Mouse (Mus musculus): ENCODE measurements at regions not wholly inside any gene's neighbourhood (a gene's known extent, or its start where the extent isn't known, plus 50 kb on each side); places are given as distances from the start of the nearest gene placed in this dataset.
A peak's percentile ranks its signal among the peaks of the same experiment; 100 is the strongest.
"Not testable (repeated sequence)": the region's sequence is repeated elsewhere in the genome, so short reads cannot be mapped to it uniquely, and the experiment has no call there.

GRCm38 (mm10) chr12:20802027-20802426 lies 188.2 kb upstream of the Asap2 start:
- not testable (repeated sequence) for H3K4me2 ChIP-seq; H3K4me3 ChIP-seq; H3K27ac ChIP-seq (replicated peaks); H3K36me3 ChIP-seq; H3K9ac ChIP-seq; H3K4me1 ChIP-seq; ATAC-seq (ENCODE audit: extremely low read depth, insufficient number of reproducible peaks, low FRiP score, low TSS enrichment); H3K27me3 ChIP-seq (replicated peaks)
- H3K9me3 ChIP-seq = peaks cover 28% of the 10 kb centered on the region; the same call in 1 of the 2 replicates
- 58% methylated on average over 4 of the region's 4 CpGs for WGBS

GRCm38 (mm10) chr12:20805466-20805865 lies 184.8 kb upstream of the Asap2 start:
- not testable (repeated sequence) for H3K4me3 ChIP-seq; H3K9ac ChIP-seq; H3K27me3 ChIP-seq (replicated peaks); H3K36me3 ChIP-seq; H3K4me2 ChIP-seq; H3K4me1 ChIP-seq; H3K27ac ChIP-seq (replicated peaks); ATAC-seq (ENCODE audit: extremely low read depth, insufficient number of reproducible peaks, low FRiP score, low TSS enrichment)
- H3K9me3 ChIP-seq = peaks cover 32% of the 10 kb centered on the region; the same call in 1 of the 2 replicates
- 78% methylated on average over 5 of the region's 5 CpGs for WGBS

GRCm38 (mm10) chr12:20806681-20807080 lies 183.6 kb upstream of the Asap2 start:
- no peak for ATAC-seq (ENCODE audit: extremely low read depth, insufficient number of reproducible peaks, low FRiP score, low TSS enrichment)
- Histone ChIP-seq H3K4me3 (no peak overlapping the region), H3K4me1 (no peaks in the 10 kb centered on the region), H3K4me2 (no peak overlapping the region), H3K9ac (no peak overlapping the region), H3K27me3 (replicated peaks) (no peaks in the 10 kb centered on the region), H3K27ac (replicated peaks) (no peak overlapping the region), H3K36me3 (no peaks in the 10 kb centered on the region), H3K9me3 (peaks cover 32% of the 10 kb centered on the region; the same call in 1 of the 2 replicates)
- 66% methylated on average over 2 of the region's 2 CpGs for WGBS

DNA sequence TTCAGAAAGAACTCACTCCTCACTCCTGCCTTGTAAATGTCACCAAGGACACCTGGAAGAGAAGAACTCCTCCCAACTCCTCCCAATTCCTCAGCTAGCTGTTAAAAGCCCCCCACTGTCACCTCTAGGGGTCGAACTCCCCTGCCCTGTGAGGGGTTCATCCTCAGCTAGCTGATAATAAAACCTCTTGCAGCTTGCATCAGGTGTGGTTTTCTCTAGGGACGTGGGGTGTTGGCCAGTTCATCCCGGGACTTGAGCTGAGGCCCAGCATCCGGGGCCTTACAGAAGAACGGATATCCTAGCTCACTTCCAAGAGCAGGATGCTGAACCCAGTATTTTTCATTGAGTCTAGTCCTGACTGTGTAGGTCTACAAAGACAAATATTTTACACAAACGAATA lies 176.4 kb upstream of the Asap2 start:
- ATAC-seq (ENCODE audit: extremely low read depth, insufficient number of reproducible peaks, low FRiP score, low TSS enrichment) = not testable (repeated sequence)
- H3K9me3 ChIP-seq = peaks cover 36% of the 10 kb centered on the region
- WGBS = 74% methylated on average over 6 of the region's 6 CpGs

DNA sequence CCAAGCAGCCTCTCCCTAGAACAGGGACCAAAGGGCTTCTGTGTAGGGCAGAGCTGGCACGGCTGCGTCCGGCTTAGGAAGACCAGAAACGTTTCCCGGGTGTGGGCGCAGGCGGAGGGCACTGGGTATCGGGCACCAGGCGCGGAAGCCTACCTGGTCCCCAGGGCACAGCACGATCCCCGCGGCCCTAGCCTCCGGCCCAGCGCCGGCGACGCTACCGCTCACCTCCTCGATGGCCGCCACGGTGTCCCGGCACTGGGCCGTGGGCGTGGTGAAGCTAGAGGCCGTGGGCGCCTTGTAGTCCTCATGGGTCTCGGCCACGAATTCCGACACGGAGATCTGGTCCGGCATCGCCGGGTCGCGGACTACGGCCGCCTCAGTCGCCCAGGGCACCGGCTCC lies 175.1 kb upstream of the Asap2 start:
- not testable (repeated sequence) for H3K4me1 ChIP-seq; H3K36me3 ChIP-seq; ATAC-seq (ENCODE audit: extremely low read depth, insufficient number of reproducible peaks, low FRiP score, low TSS enrichment)
- 11% methylated on average over 40 of the region's 40 CpGs for whole genome bisulfite sequencing
- Histone ChIP-seq H3K9ac (peak overlapping the region; percentile 72), H3K27ac (replicated peaks) (0 out of 2 replicates have a peak overlapping the region, but pooled peaks have one; percentile 32), H3K4me3 (peak overlapping the region; percentile 55), H3K9me3 (peaks cover 29% of the 10 kb centered on the region), H3K4me2 (peak overlapping the region; percentile 62), H3K27me3 (replicated peaks) (peaks cover 12% of the 10 kb centered on the region)

More for the DNA sequence above, 176.4 kb upstream of the Asap2 start:
- not testable (repeated sequence) for H3K4me2 ChIP-seq; H3K4me3 ChIP-seq; H3K36me3 ChIP-seq; H3K27ac ChIP-seq (replicated peaks); H3K4me1 ChIP-seq; H3K9ac ChIP-seq
- peaks cover 12% of the 10 kb centered on the region for H3K27me3 ChIP-seq (replicated peaks)

- 0 out of 2 replicates have a peak overlapping the region, but pooled peaks have one; percentile 32 for H3K27ac ChIP-seq (replicated peaks)
- WGBS = 4% methylated on average over 34 of the region's 38 CpGs
- peaks cover 12% of the 10 kb centered on the region for H3K27me3 ChIP-seq (replicated peaks)
- H3K9ac ChIP-seq = peak overlapping the region; percentile 72
- ATAC-seq (ENCODE audit: extremely low read depth, insufficient number of reproducible peaks, low FRiP score, low TSS enrichment) = peak; percentile 70; the same call in 1 of the 2 replicates
- H3K9me3 ChIP-seq = peaks cover 24% of the 10 kb centered on the region
- peak overlapping the region; percentile 55 for H3K4me3 ChIP-seq
- no peaks in the 10 kb centered on the region for H3K4me1 ChIP-seq
- H3K4me2 ChIP-seq = peak overlapping the region; percentile 62
- H3K36me3 ChIP-seq = no peaks in the 10 kb centered on the region
Measured at GRCm38 (mm10) chr12:20815599-20815998, 174.7 kb upstream of the Asap2 start.

DNA sequence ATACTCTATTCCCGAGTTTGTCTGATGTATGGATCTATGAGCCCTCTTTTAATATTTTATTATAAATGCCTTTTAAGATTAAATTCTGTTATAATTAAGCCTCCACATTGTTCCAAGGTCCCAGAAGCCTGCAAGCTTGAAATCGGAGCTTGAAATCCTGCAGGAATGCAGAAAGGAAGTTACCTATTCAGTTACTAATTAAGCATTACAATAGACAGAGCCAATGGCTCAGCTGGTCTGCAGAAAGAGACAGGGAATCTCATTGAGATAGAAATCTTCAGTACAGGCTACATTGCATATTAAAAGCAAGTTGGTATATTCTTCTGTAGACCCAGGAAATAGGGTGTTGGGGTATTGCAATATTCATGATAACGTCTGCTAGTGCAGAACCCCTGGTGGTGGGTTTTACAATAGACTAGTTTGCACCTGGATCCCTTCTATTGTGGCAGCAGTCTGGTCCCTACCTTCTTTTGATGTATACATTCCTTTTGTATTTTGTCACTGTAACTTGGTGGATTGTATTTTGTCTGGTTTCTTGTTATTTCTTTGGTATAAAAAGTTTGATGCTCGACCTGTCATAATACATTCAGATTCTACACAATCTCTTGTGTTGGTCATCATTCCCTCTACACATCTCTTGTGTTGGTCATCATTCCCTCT lies 146.5 kb upstream of the Asap2 start:
- not testable (repeated sequence) for H3K27me3 ChIP-seq (replicated peaks); H3K36me3 ChIP-seq; H3K9ac ChIP-seq; H3K27ac ChIP-seq (replicated peaks); H3K4me3 ChIP-seq; ATAC-seq (ENCODE audit: extremely low read depth, insufficient number of reproducible peaks, low FRiP score, low TSS enrichment); H3K4me2 ChIP-seq; H3K4me1 ChIP-seq
- 53% methylated on average over 4 of the region's 4 CpGs for WGBS
- peaks cover 38% of the 10 kb centered on the region for H3K9me3 ChIP-seq

GRCm38 (mm10) chr12:20844873-20845272 lies 145.4 kb upstream of the Asap2 start:
- H3K4me2 ChIP-seq = peak overlapping the region; percentile 36
- not testable (repeated sequence) for H3K4me3 ChIP-seq

GRCm38 (mm10) chr12:20845297-20845696 lies 145.0 kb upstream of the Asap2 start:
- no peak for ATAC-seq (ENCODE audit: extremely low read depth, insufficient number of reproducible peaks, low FRiP score, low TSS enrichment)
- H3K4me2 ChIP-seq = peak overlapping the region; percentile 36
- H3K36me3 ChIP-seq = no peaks in the 10 kb centered on the region
- H3K4me1 ChIP-seq = no peaks in the 10 kb centered on the region
- H3K9ac ChIP-seq = no peak overlapping the region
- H3K27me3 ChIP-seq (replicated peaks) = no peaks in the 10 kb centered on the region
- WGBS = 45% methylated on average over 17 of the region's 17 CpGs
- H3K27ac ChIP-seq (replicated peaks) = no peak overlapping the region
- no peak overlapping the region for H3K4me3 ChIP-seq
- H3K9me3 ChIP-seq = peaks cover 48% of the 10 kb centered on the region

More at GRCm38 (mm10) chr12:20844873-20845272, 145.4 kb upstream of the Asap2 start:
- H3K27ac ChIP-seq (replicated peaks); H3K9ac ChIP-seq; H3K4me1 ChIP-seq; ATAC-seq (ENCODE audit: extremely low read depth, insufficient number of reproducible peaks, low FRiP score, low TSS enrichment); H3K27me3 ChIP-seq (replicated peaks); H3K36me3 ChIP-seq: not testable (repeated sequence)
- 44% methylated on average over 7 of the region's 7 CpGs for WGBS
- peaks cover 45% of the 10 kb centered on the region for H3K9me3 ChIP-seq

GRCm38 (mm10) chr12:20884104-20884503 lies 106.2 kb upstream of the Asap2 start:
- H3K9me3 ChIP-seq = peaks cover 32% of the 10 kb centered on the region
- not testable (repeated sequence) for H3K4me2 ChIP-seq; H3K27me3 ChIP-seq (replicated peaks); H3K4me1 ChIP-seq; H3K4me3 ChIP-seq; H3K9ac ChIP-seq; H3K36me3 ChIP-seq; H3K27ac ChIP-seq (replicated peaks); ATAC-seq (ENCODE audit: extremely low read depth, insufficient number of reproducible peaks, low FRiP score, low TSS enrichment)
- 65% methylated on average over 6 of the region's 6 CpGs for WGBS

GRCm38 (mm10) chr12:20920653-20921397 lies 69.4 kb upstream of the Asap2 start:
- peak; percentile 96 for ATAC-seq (ENCODE audit: extremely low read depth, insufficient number of reproducible peaks, low FRiP score, low TSS enrichment)
- H3K4me3 ChIP-seq = peak overlapping the region; percentile 87
- H3K27me3 ChIP-seq (replicated peaks); H3K4me1 ChIP-seq: not testable (repeated sequence)
- H3K27ac ChIP-seq (replicated peaks) = peak overlapping the region; percentile 93
- H3K36me3 ChIP-seq = peaks cover 24% of the 10 kb centered on the region
- H3K9ac ChIP-seq = peak overlapping the region; percentile 95
- under 1% methylated on average over 85 of the region's 87 CpGs for WGBS
- peak overlapping the region; percentile 66 for H3K4me2 ChIP-seq
- peaks cover 11% of the 10 kb centered on the region for H3K9me3 ChIP-seq
